Mouse (Mus musculus): Measurements from ENCODE around the gene Zfand2a. TPM values are rescaled to one million over a fixed set of nuclear protein-coding genes. Genes with fewer than 3 reads are reported as not detected.
A peak's percentile ranks its signal among the peaks of the same experiment; 100 is the strongest.

The Zfand2a gene
- polyA plus RNA-seq, 1 experiment, result 15.0 TPM

- peaks cover 36% of the 10 kb centered on the region for H3K27me3 ChIP-seq (ENCODE audit: control insufficient read depth, insufficient read depth, insufficient read length)
- no peak for TF ChIP-seq TCF3 (IDR thresholded peaks at IDR 0.05; ENCODE audit: insufficient read length, low read depth)
- TF ChIP-seq TCF12 (IDR thresholded peaks at IDR 0.05; ENCODE audit: insufficient read depth, poor library complexity, severe bottlenecking), result no peak
- no peak for TF ChIP-seq REST (IDR thresholded peaks at IDR 0.05; ENCODE audit: insufficient read depth, insufficient read length)
- no peak for TF ChIP-seq SRF (IDR thresholded peaks at IDR 0.05; ENCODE audit: control insufficient read depth, insufficient read length, low read depth)
- no peak for TF ChIP-seq CEBPB (IDR thresholded peaks at IDR 0.05; ENCODE audit: insufficient read depth, poor library complexity, severe bottlenecking)
- no peak for TF ChIP-seq USF1 (IDR thresholded peaks at IDR 0.05; ENCODE audit: low read depth)
- no peak for TF ChIP-seq POLR2A (IDR thresholded peaks at IDR 0.05; ENCODE audit: insufficient read length, low read depth)
- TF ChIP-seq MAX (IDR thresholded peaks at IDR 0.05; ENCODE audit: low read depth), result no peak
- no peak for TF ChIP-seq E2F4 (IDR thresholded peaks at IDR 0.05; ENCODE audit: insufficient read depth)
- no peak for TF ChIP-seq MYOD1 (IDR thresholded peaks at IDR 0.05; ENCODE audit: control insufficient read depth in 1 of 3, insufficient read length in 2 of 3, low read depth in 2 of 3)
- no peak for TF ChIP-seq MYOG (IDR thresholded peaks at IDR 0.05; ENCODE audit: control insufficient read depth in 1 of 3, insufficient read depth in 1 of 3, insufficient read length in 2 of 3, low read depth in 2 of 3)
- TF ChIP-seq POLR2AphosphoS2 (IDR thresholded peaks at IDR 0.05; ENCODE audit: insufficient read length, low read depth), result no peak
- no peak overlapping the region for H3K4me3 ChIP-seq
- no peak overlapping the region for H3K4me2 ChIP-seq (ENCODE audit: low read depth)
- no peaks in the 10 kb centered on the region for H3K79me2 ChIP-seq (ENCODE audit: control insufficient read depth, insufficient read depth)
- H3ac ChIP-seq (ENCODE audit: control insufficient read depth, insufficient read length), result no peak overlapping the region
- no peaks in the 10 kb centered on the region for H3K36me3 ChIP-seq (ENCODE audit: control insufficient read depth, insufficient read depth)
These were observed 31.9 kb upstream of the Zfand2a start for GRCm38 (mm10) chr5:139516281-139516680.

GRCm38 (mm10) chr5:139512201-139512600 is 27.9 kb upstream of the Zfand2a start:
- no peak overlapping the region for H3K4me3 ChIP-seq
- no peaks in the 10 kb centered on the region for H3K79me2 ChIP-seq (ENCODE audit: control insufficient read depth, insufficient read depth)
- peaks cover 22% of the 10 kb centered on the region for H3K27me3 ChIP-seq (ENCODE audit: control insufficient read depth, insufficient read depth, insufficient read length)
- H3K36me3 ChIP-seq (ENCODE audit: control insufficient read depth, insufficient read depth), result no peaks in the 10 kb centered on the region
- TF ChIP-seq REST (IDR thresholded peaks at IDR 0.05; ENCODE audit: insufficient read depth, insufficient read length) (no peak), USF1 (IDR thresholded peaks at IDR 0.05; ENCODE audit: low read depth) (no peak), E2F4 (IDR thresholded peaks at IDR 0.05; ENCODE audit: insufficient read depth) (no peak), SRF (IDR thresholded peaks at IDR 0.05; ENCODE audit: control insufficient read depth, insufficient read length, low read depth) (no peak), MAX (IDR thresholded peaks at IDR 0.05; ENCODE audit: low read depth) (no peak), MYOG (IDR thresholded peaks at IDR 0.05; ENCODE audit: control insufficient read depth in 1 of 3, insufficient read depth in 1 of 3, insufficient read length in 2 of 3, low read depth in 2 of 3) (no peak), CEBPB (IDR thresholded peaks at IDR 0.05; ENCODE audit: insufficient read depth, poor library complexity, severe bottlenecking) (no peak), TCF3 (IDR thresholded peaks at IDR 0.05; ENCODE audit: insufficient read length, low read depth) (no peak), POLR2AphosphoS2 (IDR thresholded peaks at IDR 0.05; ENCODE audit: insufficient read length, low read depth) (no peak), TCF12 (IDR thresholded peaks at IDR 0.05; ENCODE audit: insufficient read depth, poor library complexity, severe bottlenecking) (no peak)
- H3K4me2 ChIP-seq (ENCODE audit: low read depth), result no peak overlapping the region
- H3ac ChIP-seq (ENCODE audit: control insufficient read depth, insufficient read length), result no peak overlapping the region

GRCm38 (mm10) chr5:139510682-139511366 is 26.5 kb upstream of the Zfand2a start:
- H3K4me3 ChIP-seq, result no peak overlapping the region
- no peaks in the 10 kb centered on the region for H3K36me3 ChIP-seq (ENCODE audit: control insufficient read depth, insufficient read depth)
- no peaks in the 10 kb centered on the region for H3K79me2 ChIP-seq (ENCODE audit: control insufficient read depth, insufficient read depth)
- peaks cover 18% of the 10 kb centered on the region for H3K27me3 ChIP-seq (ENCODE audit: control insufficient read depth, insufficient read depth, insufficient read length)
- no peak overlapping the region for H3ac ChIP-seq (ENCODE audit: control insufficient read depth, insufficient read length)
- H3K4me2 ChIP-seq (ENCODE audit: low read depth), result no peak overlapping the region
- TF ChIP-seq MAX (IDR thresholded peaks at IDR 0.05; ENCODE audit: low read depth) (no peak), MYOD1 (IDR thresholded peaks at IDR 0.05; ENCODE audit: control insufficient read depth in 1 of 3, insufficient read length in 2 of 3, low read depth in 2 of 3) (peak in 1 of 3 experiments; percentile 44), POLR2AphosphoS2 (IDR thresholded peaks at IDR 0.05; ENCODE audit: insufficient read length, low read depth) (no peak), POLR2A (IDR thresholded peaks at IDR 0.05; ENCODE audit: insufficient read length, low read depth) (no peak)

- Histone ChIP-seq H3K4me3 (no peak overlapping the region), H3K79me2 (ENCODE audit: control insufficient read depth, insufficient read depth) (no peaks in the 10 kb centered on the region), H3K36me3 (ENCODE audit: control insufficient read depth, insufficient read depth) (no peaks in the 10 kb centered on the region), H3K4me2 (ENCODE audit: low read depth) (no peak overlapping the region), H3ac (ENCODE audit: control insufficient read depth, insufficient read length) (no peak overlapping the region), H3K27me3 (ENCODE audit: control insufficient read depth, insufficient read depth, insufficient read length) (peaks cover 39% of the 10 kb centered on the region)
- TF ChIP-seq POLR2A (IDR thresholded peaks at IDR 0.05; ENCODE audit: insufficient read length, low read depth) (no peak), E2F4 (IDR thresholded peaks at IDR 0.05; ENCODE audit: insufficient read depth) (no peak), MYOG (IDR thresholded peaks at IDR 0.05; ENCODE audit: control insufficient read depth in 1 of 3, insufficient read depth in 1 of 3, insufficient read length in 2 of 3, low read depth in 2 of 3) (no peak), POLR2AphosphoS2 (IDR thresholded peaks at IDR 0.05; ENCODE audit: insufficient read length, low read depth) (no peak), CEBPB (IDR thresholded peaks at IDR 0.05; ENCODE audit: insufficient read depth, poor library complexity, severe bottlenecking) (no peak), TCF3 (IDR thresholded peaks at IDR 0.05; ENCODE audit: insufficient read length, low read depth) (no peak), REST (IDR thresholded peaks at IDR 0.05; ENCODE audit: insufficient read depth, insufficient read length) (no peak), MAX (IDR thresholded peaks at IDR 0.05; ENCODE audit: low read depth) (no peak), TCF12 (IDR thresholded peaks at IDR 0.05; ENCODE audit: insufficient read depth, poor library complexity, severe bottlenecking) (no peak), SRF (IDR thresholded peaks at IDR 0.05; ENCODE audit: control insufficient read depth, insufficient read length, low read depth) (no peak), MYOD1 (IDR thresholded peaks at IDR 0.05; ENCODE audit: control insufficient read depth in 1 of 3, insufficient read length in 2 of 3, low read depth in 2 of 3) (no peak)
These were observed 21.9 kb upstream of the Zfand2a start for GRCm38 (mm10) chr5:139506207-139506606.
